Mouse (Mus musculus) midbrain, embryonic 12.5 days (tissue): ENCODE data around the gene Pcx. TPM values are rescaled to one million over a fixed set of nuclear protein-coding genes. Genes with fewer than 3 reads are reported as not detected.

Experiments
- ATAC-seq: fragments of 200-750 bp; cut with Nextera tagmentation; 2 replicates; pipeline ENCODE4 v1.8.0; 2017; ENCODE audit warnings: low read depth, moderate TSS enrichment, moderate library complexity; ENCODE audit not compliant: low FRiP score
- H3K27ac ChIP-seq: fragments of 300-500 bp; sonication (generic); replicated peaks from 2 replicates; pipeline ENCODE4 v1.5.1; 2016; ENCODE audit warnings: mild to moderate bottlenecking
- H3K27me3 ChIP-seq: fragments of 300-500 bp; sonication (generic); 2 replicates; pipeline ENCODE4 v1.6.1; 2016; ENCODE audit warnings: mild to moderate bottlenecking
- H3K36me3 ChIP-seq: fragments of 300-500 bp; sonication (generic); 2 replicates; pipeline ENCODE4 v1.6.1; 2016
- H3K4me1 ChIP-seq: fragments of 300-500 bp; sonication (generic); 2 replicates; pipeline ENCODE4 v1.6.1; 2016
- H3K4me2 ChIP-seq: fragments of 300-500 bp; sonication (generic); replicated peaks from 2 replicates; pipeline ENCODE4 v1.6.1; 2016; ENCODE audit warnings: mild to moderate bottlenecking, moderate library complexity
- H3K4me3 ChIP-seq: fragments of 300-500 bp; sonication (generic); 2 replicates; pipeline ENCODE4 v1.5.1; 2016; ENCODE audit warnings: mild to moderate bottlenecking
- H3K9ac ChIP-seq: fragments of 300-500 bp; sonication (generic); replicated peaks from 2 replicates; pipeline ENCODE4 v1.6.1; 2016; ENCODE audit warnings: mild to moderate bottlenecking, moderate library complexity
- H3K9me3 ChIP-seq: fragments of 300-500 bp; sonication (generic); 2 replicates; pipeline ENCODE4 v1.6.1; 2016; ENCODE audit warnings: mild to moderate bottlenecking
- WGBS: fragments of 180-500 bp; shearing (Covaris S2); methylation state at CpG from one replicate; pipeline ENCODE4 v1.1.7; 2016; 5-methylcytosine and 5-hydroxymethylcytosine counted together
- polyA plus RNA-seq: library from polyadenylated mRNA; unstranded; fragments of >200 nt; fragmentation: Nextera tagmentation; extraction: Ambion mirVana; gene quantifications from 2 replicates; pipeline ENCODE4 v1.2.1, GENCODE M21; 2016

The Pcx gene
- polyA plus RNA-seq, 1 experiment from 2014 or later = 24.5 TPM

DNA sequence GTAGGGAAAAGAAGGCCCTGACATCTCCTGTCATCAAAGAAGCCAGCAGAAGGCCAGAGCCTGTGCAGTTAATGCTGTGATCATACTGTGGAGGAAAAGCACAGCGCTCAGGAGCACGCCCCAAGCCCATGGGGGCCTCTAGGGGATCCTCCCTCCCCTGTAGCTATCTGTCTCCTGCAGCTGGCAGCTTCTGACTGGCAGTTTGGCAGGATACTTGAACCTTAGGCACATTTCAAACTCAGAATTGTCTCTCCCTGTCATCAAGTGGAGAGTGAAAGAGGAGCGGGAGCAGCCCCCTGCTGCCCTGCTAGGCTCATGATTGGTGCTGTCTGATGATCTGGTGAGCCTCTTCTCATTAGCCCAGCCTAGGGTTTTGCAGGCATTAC, 48.3 kb downstream of the Pcx start:
- Histone ChIP-seq H3K36me3 (no peaks in the 10 kb centered on the region), H3K4me1 (peaks cover 15% of the 10 kb centered on the region), H3K4me3 (no peak overlapping the region), H3K27me3 (no peaks in the 10 kb centered on the region), H3K4me2 (no peak overlapping the region), H3K27ac (no peak overlapping the region), H3K9ac (no peak overlapping the region), H3K9me3 (no peaks in the 10 kb centered on the region)
- no peak for ATAC-seq
- WGBS = 62% methylated on average over 3 of the region's 3 CpGs

DNA sequence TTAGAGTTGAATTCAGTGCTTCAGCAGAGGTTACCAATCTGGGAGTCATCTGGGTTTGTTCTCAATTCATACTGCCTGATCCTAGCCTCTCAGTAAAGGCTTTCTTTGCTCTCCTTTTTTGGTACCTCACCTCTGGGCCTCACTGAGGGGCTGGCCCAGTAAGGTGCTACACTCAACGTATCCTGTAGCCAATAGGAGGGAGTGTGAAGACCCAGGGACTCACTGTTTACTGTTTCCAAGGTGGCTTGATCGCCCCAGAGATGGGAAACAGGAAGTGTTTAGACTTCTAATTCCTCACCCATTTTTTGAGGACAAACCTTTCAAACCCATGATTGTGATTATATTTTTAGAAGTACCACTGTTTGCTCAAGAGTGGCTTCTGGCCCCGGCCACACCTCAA, 48.7 kb downstream of the Pcx start:
- WGBS = 73% methylated on average over 3 of the region's 3 CpGs
- no peak overlapping the region for H3K4me3 ChIP-seq

DNA sequence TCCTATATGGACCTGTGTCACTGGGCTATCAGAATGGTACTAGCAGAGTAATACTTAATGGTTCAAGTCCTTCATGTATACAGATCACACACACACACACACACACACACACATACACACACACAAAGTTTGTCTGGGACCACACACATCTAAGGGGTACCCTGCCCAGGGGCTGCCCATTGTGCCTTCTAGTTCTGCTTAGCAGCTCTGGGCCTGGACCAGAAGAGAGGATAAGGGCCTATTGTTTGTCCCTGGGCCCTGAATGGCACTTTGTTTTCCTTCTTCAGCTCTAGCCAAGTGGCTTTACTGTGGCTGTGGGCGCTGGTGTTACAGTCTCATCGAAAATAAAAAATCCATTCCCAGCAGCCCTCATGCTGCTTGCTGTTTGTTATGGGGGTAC, 49.3 kb downstream of the Pcx start:
- Histone ChIP-seq H3K27ac (no peak overlapping the region), H3K4me1 (peaks cover 15% of the 10 kb centered on the region), H3K9ac (no peak overlapping the region), H3K27me3 (no peaks in the 10 kb centered on the region), H3K4me2 (no peak overlapping the region), H3K36me3 (no peaks in the 10 kb centered on the region), H3K4me3 (no peak overlapping the region), H3K9me3 (no peaks in the 10 kb centered on the region)
- ATAC-seq = no peak
- 49% methylated on average over 2 of the region's 2 CpGs for WGBS

More for the DNA sequence above, 48.7 kb downstream of the Pcx start:
- Histone ChIP-seq H3K9ac (no peak overlapping the region), H3K4me1 (peaks cover 15% of the 10 kb centered on the region), H3K4me2 (no peak overlapping the region), H3K9me3 (no peaks in the 10 kb centered on the region), H3K27ac (no peak overlapping the region), H3K27me3 (no peaks in the 10 kb centered on the region), H3K36me3 (no peaks in the 10 kb centered on the region)
- ATAC-seq = no peak

DNA sequence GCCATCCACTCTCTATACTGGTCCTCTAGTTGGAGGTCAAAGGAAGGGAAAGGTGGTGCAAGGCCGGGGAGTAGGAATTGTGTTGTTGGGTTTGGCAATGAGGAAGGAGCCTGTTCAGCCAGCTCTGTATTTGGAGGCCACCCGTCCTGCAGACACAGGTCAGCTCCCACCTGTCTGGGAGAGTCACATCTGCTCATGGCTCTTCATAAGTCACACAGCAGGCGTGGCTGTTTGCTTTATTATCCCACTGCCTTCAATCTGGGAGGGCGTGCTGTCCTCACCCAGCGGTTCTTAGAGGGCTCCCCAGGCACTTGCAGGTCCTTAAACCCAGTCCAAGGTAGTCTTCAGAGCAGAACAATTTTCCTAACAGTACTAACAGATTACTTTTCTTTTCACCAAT, 49.9 kb downstream of the Pcx start:
- Histone ChIP-seq H3K27me3 (no peaks in the 10 kb centered on the region), H3K9me3 (no peaks in the 10 kb centered on the region), H3K4me3 (no peak overlapping the region), H3K4me2 (no peak overlapping the region), H3K9ac (no peak overlapping the region), H3K4me1 (peaks cover 15% of the 10 kb centered on the region), H3K27ac (no peak overlapping the region), H3K36me3 (no peaks in the 10 kb centered on the region)
- no peak for ATAC-seq
- WGBS = 77% methylated on average over 5 of the region's 5 CpGs

DNA sequence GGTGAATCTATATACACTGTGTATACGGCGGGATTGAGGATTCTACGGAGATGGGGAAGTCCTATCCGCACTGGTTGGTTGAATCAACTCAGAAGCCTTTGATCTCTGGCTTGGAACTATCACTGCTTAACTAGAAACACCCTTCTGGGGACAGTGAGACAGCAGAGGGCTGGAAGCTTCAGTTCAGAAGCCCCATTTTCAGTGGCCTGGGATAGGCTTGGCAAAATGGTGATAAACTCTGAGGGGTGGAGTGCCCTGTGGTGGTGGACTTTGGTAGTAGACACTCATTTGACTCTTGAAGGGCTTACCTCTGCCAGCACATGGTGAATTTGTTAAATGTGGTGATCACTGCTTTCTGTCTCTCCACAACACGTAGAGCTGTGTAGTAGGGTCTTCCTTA, 55.4 kb downstream of the Pcx start:
- Histone ChIP-seq H3K27ac (no peak overlapping the region), H3K4me3 (no peak overlapping the region), H3K9me3 (no peaks in the 10 kb centered on the region), H3K4me2 (no peak overlapping the region), H3K4me1 (no peaks in the 10 kb centered on the region), H3K27me3 (peaks cover 11% of the 10 kb centered on the region; the same call in 1 of the 2 replicates), H3K9ac (no peak overlapping the region), H3K36me3 (no peaks in the 10 kb centered on the region)
- WGBS = 90% methylated on average over 5 of the region's 5 CpGs
- ATAC-seq = no peak

DNA sequence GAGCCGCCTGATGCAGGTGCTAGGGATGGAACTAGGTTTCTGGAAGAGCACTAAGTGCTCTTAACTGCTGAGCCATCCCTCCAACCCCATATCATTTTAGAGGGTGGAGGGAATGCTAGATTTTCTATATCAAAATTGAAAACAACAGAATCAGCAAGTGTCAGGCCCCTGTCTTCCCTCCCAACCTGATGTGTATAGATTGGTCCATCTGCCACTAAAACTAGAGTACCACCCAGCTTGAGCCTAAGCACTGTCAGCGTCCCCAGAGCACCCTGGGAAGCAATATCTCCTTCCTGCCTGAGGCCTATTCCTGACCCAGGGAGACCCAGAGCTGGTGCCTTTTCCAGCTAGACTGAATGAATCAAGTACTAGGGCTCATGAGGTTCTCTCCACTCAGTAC, 56.6 kb downstream of the Pcx start:
- Histone ChIP-seq H3K9me3 (no peaks in the 10 kb centered on the region), H3K9ac (no peak overlapping the region)
- 81% methylated on average over 2 of the region's 2 CpGs for WGBS

DNA sequence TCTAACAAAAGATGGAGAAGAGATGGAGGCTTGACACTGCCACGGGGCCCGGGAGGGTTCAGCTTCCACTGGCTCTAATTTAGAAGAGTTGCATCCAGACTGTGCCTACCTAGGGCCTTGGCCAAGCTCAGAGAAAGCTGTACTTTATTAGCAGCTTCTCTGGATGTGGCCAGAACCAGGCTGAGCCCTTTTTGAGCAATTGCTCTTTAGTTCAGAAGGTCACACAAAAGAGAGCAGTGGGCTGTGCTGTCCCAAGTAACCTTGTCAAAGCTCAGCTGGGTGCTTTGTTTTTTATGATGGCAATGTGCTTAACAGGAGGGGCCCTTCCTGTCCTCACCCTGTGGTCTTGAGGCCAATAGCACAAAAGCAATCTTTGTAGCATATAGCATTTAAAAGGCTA, 57.4 kb downstream of the Pcx start:
- peaks cover 11% of the 10 kb centered on the region; the same call in 1 of the 2 replicates for H3K27me3 ChIP-seq
- H3K4me3 ChIP-seq = no peak overlapping the region
- H3K9ac ChIP-seq = no peak overlapping the region
- ATAC-seq = no peak
- peaks cover 8% of the 10 kb centered on the region; the same call in 1 of the 2 replicates for H3K4me1 ChIP-seq
- H3K27ac ChIP-seq = no peak overlapping the region
- no peak overlapping the region for H3K4me2 ChIP-seq
- WGBS = 86% methylated on average over 2 of the region's 2 CpGs
- H3K9me3 ChIP-seq = no peaks in the 10 kb centered on the region
- no peaks in the 10 kb centered on the region for H3K36me3 ChIP-seq

More for the DNA sequence above, 56.6 kb downstream of the Pcx start:
- Histone ChIP-seq H3K4me2 (no peak overlapping the region), H3K36me3 (no peaks in the 10 kb centered on the region), H3K4me1 (peaks cover 5% of the 10 kb centered on the region; the same call in 1 of the 2 replicates), H3K4me3 (no peak overlapping the region), H3K27me3 (peaks cover 11% of the 10 kb centered on the region; the same call in 1 of the 2 replicates), H3K27ac (no peak overlapping the region)
- no peak for ATAC-seq

DNA sequence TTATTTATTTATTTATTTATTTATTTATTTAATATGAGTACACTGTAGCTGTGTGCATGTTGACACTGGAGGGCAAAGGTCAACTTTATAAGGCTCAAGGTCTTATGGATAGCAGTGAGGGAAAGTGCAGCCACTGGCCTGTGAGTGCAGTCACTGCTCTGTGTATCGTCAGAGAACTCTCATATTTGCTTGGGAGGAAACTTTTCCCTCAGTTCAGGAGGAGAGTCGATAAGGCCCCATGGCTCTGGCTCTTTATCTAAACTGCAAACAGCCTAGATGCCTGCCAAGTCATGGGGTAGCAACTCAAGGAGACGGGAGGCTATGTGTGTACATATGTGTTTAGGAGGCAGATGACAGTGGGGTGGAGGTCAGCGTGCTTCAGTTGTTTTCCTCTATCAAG, 58.6 kb downstream of the Pcx start:
- no peak overlapping the region for H3K9ac ChIP-seq
- peaks cover 11% of the 10 kb centered on the region; the same call in 1 of the 2 replicates for H3K27me3 ChIP-seq
- no peaks in the 10 kb centered on the region for H3K36me3 ChIP-seq
- H3K4me2 ChIP-seq = no peak overlapping the region
- H3K9me3 ChIP-seq = no peaks in the 10 kb centered on the region
- ATAC-seq = no peak
- H3K4me1 ChIP-seq = peaks cover 8% of the 10 kb centered on the region; the same call in 1 of the 2 replicates
- H3K27ac ChIP-seq = no peak overlapping the region
- WGBS = 57% methylated on average over 4 of the region's 4 CpGs
- no peak overlapping the region for H3K4me3 ChIP-seq

DNA sequence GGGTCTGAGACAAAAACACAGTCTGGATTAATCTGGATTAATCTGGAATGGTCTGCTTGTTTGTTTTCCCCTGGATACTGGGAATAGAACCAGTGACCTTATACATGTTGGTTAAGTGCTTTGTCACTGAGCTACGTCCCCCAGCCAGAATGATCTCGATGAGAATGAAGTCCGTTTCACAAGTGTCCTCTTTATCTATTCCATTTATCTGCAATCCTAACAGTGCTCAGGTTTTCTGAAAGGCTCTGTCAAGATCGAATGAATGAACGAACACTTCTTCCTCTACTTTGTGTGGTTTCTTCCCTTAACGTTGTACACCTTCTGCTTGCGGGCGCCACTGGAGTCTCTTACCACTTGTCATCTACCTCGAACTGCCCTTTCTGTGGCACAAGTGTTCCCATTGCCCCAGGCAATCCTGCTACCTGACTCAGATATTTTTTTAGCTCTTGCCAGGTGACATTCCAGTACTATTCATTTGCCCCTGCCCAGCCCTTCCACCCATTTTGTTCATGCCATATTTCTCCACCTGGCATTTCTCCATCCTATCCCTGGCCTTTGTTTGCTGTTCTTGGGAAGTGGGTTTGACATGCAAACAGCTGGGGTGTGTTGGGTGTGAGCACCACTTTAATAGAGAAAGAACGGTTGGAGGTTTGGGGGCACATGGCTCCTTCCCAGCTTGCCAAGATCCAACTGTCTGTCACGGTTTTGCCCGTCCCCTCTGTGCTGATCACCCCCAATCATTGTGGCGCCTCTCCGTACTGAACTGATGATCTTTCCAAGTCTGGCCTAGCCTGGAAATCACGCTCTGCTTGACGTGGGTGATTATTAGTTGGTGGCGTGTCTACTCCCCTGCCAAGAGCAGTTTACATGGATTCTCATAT, 59.3 kb downstream of the Pcx start:
- no peak overlapping the region for H3K4me2 ChIP-seq
- no peaks in the 10 kb centered on the region for H3K36me3 ChIP-seq
- no peak overlapping the region for H3K4me3 ChIP-seq
- H3K27ac ChIP-seq = no peak overlapping the region
- no peak overlapping the region for H3K9ac ChIP-seq
- H3K9me3 ChIP-seq = no peaks in the 10 kb centered on the region
- WGBS = 82% methylated on average over 17 of the region's 17 CpGs
- ATAC-seq = no peak
- peaks cover 8% of the 10 kb centered on the region; the same call in 1 of the 2 replicates for H3K4me1 ChIP-seq
- H3K27me3 ChIP-seq = peaks cover 11% of the 10 kb centered on the region; the same call in 1 of the 2 replicates

DNA sequence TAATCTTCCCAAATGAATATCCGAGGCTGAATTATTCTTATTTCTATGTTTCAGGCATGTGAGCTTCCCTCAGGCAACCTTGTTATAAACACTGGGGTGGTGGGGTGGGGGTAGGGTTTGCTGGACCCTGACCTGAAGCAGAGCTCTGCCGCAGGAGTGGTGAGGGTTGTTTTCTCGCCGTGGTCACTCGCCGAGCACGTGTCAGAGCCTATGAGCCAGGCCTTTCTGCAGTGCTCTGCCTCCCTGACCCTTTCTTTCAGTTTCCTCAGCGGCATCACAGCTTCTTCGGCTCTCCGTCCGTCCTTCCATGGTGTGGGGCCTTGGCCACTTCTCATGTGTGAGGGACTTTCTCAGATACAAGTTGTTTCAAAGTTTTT, 60.0 kb downstream of the Pcx start:
- no peak for ATAC-seq
- Histone ChIP-seq H3K27me3 (peaks cover 11% of the 10 kb centered on the region; the same call in 1 of the 2 replicates), H3K9me3 (no peaks in the 10 kb centered on the region), H3K4me3 (no peak overlapping the region), H3K27ac (no peak overlapping the region), H3K9ac (no peak overlapping the region), H3K4me1 (peaks cover 8% of the 10 kb centered on the region; the same call in 1 of the 2 replicates), H3K36me3 (no peaks in the 10 kb centered on the region), H3K4me2 (no peak overlapping the region)
- 85% methylated on average over 11 of the region's 11 CpGs for WGBS

DNA sequence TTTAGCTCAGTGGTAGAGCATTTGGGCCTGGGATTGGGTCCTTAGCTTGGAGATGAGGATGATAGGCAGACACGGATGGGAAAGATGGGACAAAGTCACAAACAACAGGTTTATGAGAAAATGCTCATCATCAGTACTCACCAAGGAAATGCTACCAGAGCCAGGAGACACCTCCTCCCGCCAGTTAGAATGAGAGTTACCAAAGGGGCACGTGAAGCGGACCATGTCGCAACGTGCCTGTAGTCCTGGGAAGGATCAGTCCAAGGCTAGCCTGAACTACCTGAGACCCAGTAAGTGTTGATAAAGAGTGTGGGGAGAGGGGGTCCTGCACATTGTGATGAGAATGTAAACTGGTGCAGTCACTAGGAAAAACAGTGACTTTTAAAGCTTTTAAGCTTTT, 60.5 kb downstream of the Pcx start:
- H3K4me2 ChIP-seq = no peak overlapping the region
- WGBS = 91% methylated on average over 6 of the region's 6 CpGs
- H3K9me3 ChIP-seq = no peaks in the 10 kb centered on the region

DNA sequence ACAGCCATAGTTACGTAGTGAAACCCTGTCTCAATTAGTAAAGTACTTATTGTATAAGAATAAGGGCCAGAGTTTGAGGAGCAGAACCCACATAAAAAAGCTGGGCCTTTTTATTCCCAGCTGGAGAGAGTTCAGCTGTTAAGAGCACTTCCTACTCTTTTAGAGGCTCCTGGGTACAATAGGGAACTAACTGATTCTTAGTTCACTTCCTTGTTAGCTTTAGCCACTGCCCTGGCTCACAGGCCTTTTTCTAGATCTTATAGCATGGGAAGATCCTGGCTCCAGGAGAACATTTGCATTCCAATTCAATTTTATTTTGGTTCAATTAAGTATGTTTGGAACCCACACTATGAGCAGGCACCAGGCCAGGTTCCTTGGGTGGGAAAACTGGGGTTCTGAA, 61.4 kb downstream of the Pcx start:
- Histone ChIP-seq H3K27me3 (peaks cover 11% of the 10 kb centered on the region; the same call in 1 of the 2 replicates), H3K27ac (no peak overlapping the region), H3K4me2 (no peak overlapping the region), H3K9ac (no peak overlapping the region), H3K36me3 (no peaks in the 10 kb centered on the region), H3K4me3 (no peak overlapping the region), H3K4me1 (peaks cover 8% of the 10 kb centered on the region; the same call in 1 of the 2 replicates), H3K9me3 (no peaks in the 10 kb centered on the region)
- no peak for ATAC-seq
- WGBS = 88% methylated on average over 1 of the region's 1 CpGs

More for the DNA sequence above, 60.5 kb downstream of the Pcx start:
- no peak overlapping the region for H3K27ac ChIP-seq
- peaks cover 11% of the 10 kb centered on the region; the same call in 1 of the 2 replicates for H3K27me3 ChIP-seq
- peaks cover 8% of the 10 kb centered on the region; the same call in 1 of the 2 replicates for H3K4me1 ChIP-seq
- no peak for ATAC-seq
- H3K36me3 ChIP-seq = no peaks in the 10 kb centered on the region
- H3K9ac ChIP-seq = no peak overlapping the region
- H3K4me3 ChIP-seq = no peak overlapping the region
